Mouse (Mus musculus) heart, postnatal 0 days (tissue): ENCODE data around the gene Ssh2. TPM values are rescaled to one million over a fixed set of nuclear protein-coding genes. Genes with fewer than 3 reads are reported as not detected.

Source experiments
- ATAC-seq: fragments of 200-750 bp; cut with Nextera tagmentation; 2 replicates; pipeline ENCODE4 v1.8.0; 2017; ENCODE audit warnings: low read depth, moderate number of reproducible peaks, moderate library complexity; ENCODE audit not compliant: insufficient read depth
- DNase-seq: peaks from one replicate; pipeline ENCODE4 v3.0.0-alpha.2; 2016; ENCODE audit warnings: low spot score
- H3K27ac ChIP-seq: fragments of 300-500 bp; sonication (generic); 2 replicates; pipeline ENCODE4 v1.5.1; 2014; ENCODE audit warnings: low read depth, mild to moderate bottlenecking
- H3K27me3 ChIP-seq: fragments of 300-500 bp; sonication (generic); 2 replicates; pipeline ENCODE4 v1.6.1; 2014; ENCODE audit warnings: low read length, mixed read lengths; ENCODE audit not compliant: control insufficient read depth, insufficient read depth
- H3K36me3 ChIP-seq: fragments of 300-500 bp; sonication (generic); replicated peaks from 2 replicates; pipeline ENCODE4 v1.6.1; 2014; ENCODE audit warnings: low read length, mixed read lengths; ENCODE audit not compliant: control insufficient read depth, insufficient read depth
- H3K4me1 ChIP-seq: fragments of 300-500 bp; sonication (generic); 2 replicates; pipeline ENCODE4 v1.6.1; 2014; ENCODE audit warnings: antibody characterized with exemption; ENCODE audit not compliant: control insufficient read depth, insufficient read depth
- H3K4me2 ChIP-seq: fragments of 300-500 bp; sonication (generic); 2 replicates; pipeline ENCODE4 v1.6.1; 2014; ENCODE audit warnings: low read depth, mild to moderate bottlenecking, low read length, moderate library complexity
- H3K4me3 ChIP-seq: fragments of 300-500 bp; sonication (generic); 2 replicates; pipeline ENCODE4 v1.5.1; 2014; ENCODE audit warnings: low read depth, low read length
- H3K9ac ChIP-seq: fragments of 300-500 bp; sonication (generic); replicated peaks from 2 replicates; pipeline ENCODE4 v1.6.1; 2014; ENCODE audit warnings: low read depth, low read length, mixed read lengths
- H3K9me3 ChIP-seq: fragments of 300-500 bp; sonication (generic); replicated peaks from 2 replicates; pipeline ENCODE4 v1.6.1; 2016; ENCODE audit warnings: low read length; ENCODE audit not compliant: control insufficient read depth
- CTCF ChIP-seq: IDR thresholded peaks from 2 replicates; pipeline ENCODE4 v1.5.1; 2016; ENCODE audit warnings: antibody characterized with exemption, control low read depth, low read depth
- EP300 ChIP-seq: IDR thresholded peaks from 2 replicates; pipeline ENCODE4 v1.6.1; 2016; ENCODE audit warnings: antibody characterized with exemption, low read depth
- WGBS: fragments of 180-500 bp; shearing (Covaris S2); extraction: QIAGEN DNeasy Blood & Tissue Kit; methylation state at CpG from one replicate; pipeline ENCODE4 v1.1.7; 2014; 5-methylcytosine and 5-hydroxymethylcytosine counted together
- polyA plus RNA-seq: library from polyadenylated mRNA; unstranded; fragments of >200 nt; fragmentation: Nextera tagmentation; extraction: Ambion mirVana; gene quantifications from 2 replicates; pipeline ENCODE4 v1.2.1, GENCODE M21; 2015
- total RNA-seq: library from RNA; depleted of rRNA; stranded (reverse); fragments of >200 nt; gene quantifications from 2 replicates; pipeline ENCODE4 v1.2.3, GENCODE M21; 2014; ENCODE audit warnings: low replicate concordance

Gene Ssh2
- total and polyA plus RNA-seq, 2 experiments from 2014 or later = 21.0 to 60.6 TPM

- ATAC-seq = peak; percentile 27
- H3K9me3 ChIP-seq = no peaks in the 10 kb centered on the region
- H3K27me3 ChIP-seq = no peaks in the 10 kb centered on the region
- H3K36me3 ChIP-seq = peaks cover 25% of the 10 kb centered on the region
- DNase-seq = peak; percentile 67
- TF ChIP-seq CTCF (peak; percentile 32), EP300 (peak; percentile 87; the same call in 1 of the 2 replicates)
- no peak overlapping the region; the same call in 1 of the 2 replicates for H3K9ac ChIP-seq
- H3K4me1 ChIP-seq = peaks cover 25% of the 10 kb centered on the region
- H3K4me3 ChIP-seq = no peak overlapping the region
- H3K27ac ChIP-seq = peak overlapping the region; percentile 94
- peak overlapping the region; percentile 20; the same call in 1 of the 2 replicates for H3K4me2 ChIP-seq
- WGBS = 56% methylated on average over 6 of the region's 6 CpGs
These were observed 281.3 kb downstream of the Ssh2 start for GRCm38 (mm10) chr11:77497341-77497756.

- Histone ChIP-seq H3K9me3 (no peaks in the 10 kb centered on the region), H3K27ac (peak overlapping the region; percentile 94), H3K4me2 (peak overlapping the region; percentile 20; the same call in 1 of the 2 replicates), H3K4me1 (peaks cover 25% of the 10 kb centered on the region), H3K27me3 (no peaks in the 10 kb centered on the region), H3K4me3 (no peak overlapping the region), H3K9ac (no peak overlapping the region), H3K36me3 (peaks cover 30% of the 10 kb centered on the region)
- peak; percentile 36 for ATAC-seq
- TF ChIP-seq CTCF (no peak), EP300 (no peak)
- WGBS = 47% methylated on average over 4 of the region's 4 CpGs
- DNase-seq = peak; percentile 45
These were observed 281.8 kb downstream of the Ssh2 start for GRCm38 (mm10) chr11:77497851-77498250.

DNA sequence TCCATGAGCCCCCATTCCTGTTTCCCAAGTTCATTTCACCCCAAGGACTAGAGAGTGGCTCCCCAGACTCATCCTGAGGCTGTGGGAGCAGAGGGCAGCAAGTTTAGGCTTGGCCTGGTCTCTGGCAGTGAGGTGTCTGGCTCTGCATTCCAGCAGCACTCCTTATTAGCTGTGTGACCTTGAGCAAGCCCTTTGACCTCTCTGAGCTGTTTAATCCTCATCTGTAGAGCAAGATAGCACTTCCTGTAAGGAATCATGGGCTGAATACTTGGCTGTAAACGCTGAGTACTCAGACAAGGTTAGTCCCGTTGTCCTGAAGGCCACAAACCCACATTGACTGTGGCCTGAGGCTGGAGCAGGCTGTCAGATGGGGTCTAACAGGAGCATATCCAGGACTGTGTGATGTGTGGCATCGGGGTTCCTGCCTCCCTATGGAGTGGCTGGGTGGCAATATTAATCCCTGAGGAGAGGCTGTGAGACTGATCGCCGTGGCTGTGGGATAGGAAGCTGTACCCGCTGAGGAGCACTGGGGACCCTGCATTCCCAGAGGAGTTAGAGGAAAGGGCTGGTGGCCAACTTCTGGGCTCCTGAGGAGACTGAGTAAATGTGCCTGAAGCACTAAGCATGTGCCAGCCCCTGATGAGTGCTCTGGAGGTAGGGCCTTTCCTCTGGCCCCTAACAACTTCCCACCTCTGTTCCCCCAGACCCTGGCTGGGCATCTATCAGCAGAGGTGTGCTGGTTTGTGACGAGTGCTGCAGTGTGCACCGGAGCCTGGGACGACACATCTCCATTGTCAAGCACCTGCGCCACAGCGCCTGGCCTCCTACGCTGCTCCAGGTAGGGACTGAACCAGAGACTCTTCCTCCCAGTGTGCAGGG lies 282.4 kb downstream of the Ssh2 start:
- TF ChIP-seq EP300 (no peak), CTCF (no peak)
- H3K27ac ChIP-seq = peak overlapping the region; percentile 94
- peaks cover 36% of the 10 kb centered on the region for H3K36me3 ChIP-seq
- no peaks in the 10 kb centered on the region for H3K9me3 ChIP-seq
- H3K27me3 ChIP-seq = no peaks in the 10 kb centered on the region
- peak overlapping the region; percentile 20; the same call in 1 of the 2 replicates for H3K4me2 ChIP-seq
- no peak for ATAC-seq
- H3K4me3 ChIP-seq = no peak overlapping the region
- no peak overlapping the region for H3K9ac ChIP-seq
- WGBS = 60% methylated on average over 12 of the region's 12 CpGs
- no peak for DNase-seq
- peaks cover 25% of the 10 kb centered on the region for H3K4me1 ChIP-seq

- ATAC-seq (no peak), DNase-seq (no peak)
- H3K27ac ChIP-seq = no peak overlapping the region
- no peaks in the 10 kb centered on the region for H3K27me3 ChIP-seq
- H3K4me1 ChIP-seq = peaks cover 25% of the 10 kb centered on the region
- 67% methylated on average over 7 of the region's 7 CpGs for WGBS
- no peak for TF ChIP-seq EP300
- no peak for TF ChIP-seq CTCF
- H3K9me3 ChIP-seq = no peaks in the 10 kb centered on the region
- no peak overlapping the region for H3K9ac ChIP-seq
- H3K4me2 ChIP-seq = no peak overlapping the region
- peaks cover 45% of the 10 kb centered on the region for H3K36me3 ChIP-seq
- no peak overlapping the region for H3K4me3 ChIP-seq
These were observed 283.3 kb downstream of the Ssh2 start for GRCm38 (mm10) chr11:77499354-77499753.

- ATAC-seq (no peak), DNase-seq (no peak)
- TF ChIP-seq EP300 = no peak
- TF ChIP-seq CTCF = 0 out of 2 replicates have a peak, but pooled peaks have one; percentile 3
- no peaks in the 10 kb centered on the region for H3K27me3 ChIP-seq
- no peak overlapping the region for H3K4me3 ChIP-seq
- H3K36me3 ChIP-seq = peaks cover 58% of the 10 kb centered on the region
- no peak overlapping the region for H3K27ac ChIP-seq
- H3K9me3 ChIP-seq = no peaks in the 10 kb centered on the region
- peaks cover 21% of the 10 kb centered on the region for H3K4me1 ChIP-seq
- no peak overlapping the region; the same call in 1 of the 2 replicates for H3K9ac ChIP-seq
- WGBS = 78% methylated on average over 17 of the region's 17 CpGs
- H3K4me2 ChIP-seq = no peak overlapping the region
These were observed 284.6 kb downstream of the Ssh2 start for GRCm38 (mm10) chr11:77500361-77501325.
